Mouse (Mus musculus): Measurements from ENCODE around the gene Gosr2.

- no peak for TF ChIP-seq CTCF (IDR thresholded peaks at IDR 0.05; ENCODE audit: extremely low read depth, insufficient read depth, low read length)
- TF ChIP-seq POLR2A (IDR thresholded peaks at IDR 0.05; ENCODE audit: extremely low read depth, insufficient read depth, low read length), result no peak
Measured at GRCm38 (mm10) chr11:103693241-103693640, 4.5 kb downstream of the Gosr2 start.

Data from cortical plate, adult 2 months (tissue).